ENCODE assay signal across 11 mouse cellular contexts in genomic region chr14:120720464-120721445, GRCm38 (mm10).
A peak's percentile ranks its signal among the peaks of the same experiment; 100 is the strongest.
DNase-seq lines count a peak whose midpoint lies in the region; ATAC-seq and TF ChIP-seq lines count a peak whose summit lies in the region.
"Had no signal": no experiment of that assay in that cellular context is flagged by ENCODE, and none has a peak within 500 bp of the region (broad histone marks: within the 10 kb centered on the region; RNA-seq: fewer than 3 reads in every experiment).

No protein-coding gene starts in this region.

- no peaks in the 10 kb centered on the region for H3K79me2 ChIP-seq in liver, adult 2 months (ENCODE audit: control insufficient read depth, insufficient read depth, low read length)

- no peak overlapping the region for H3K27ac ChIP-seq in liver, adult 2 months (replicated peaks; ENCODE audit: insufficient read depth, low read depth, low read length)
- H3K27ac ChIP-seq in liver, embryonic 11.5 days (ENCODE audit: low read depth, low read length), result no peak overlapping the region
- H3K27ac ChIP-seq in embryonic facial prominence, embryonic 11.5 days (replicated peaks; ENCODE audit: low read depth, low read length), result no peak overlapping the region
- no peak overlapping the region; the same call in 1 of the 2 replicates for H3K27ac ChIP-seq in stomach, embryonic 15.5 days
- H3K27ac ChIP-seq in hindbrain, embryonic 10.5 days, result no peak overlapping the region

- TF ChIP-seq POLR2A in liver, adult 2 months (IDR thresholded peaks at IDR 0.05; ENCODE audit: extremely low read depth, insufficient read depth, low read length), result no peak

- no peak overlapping the region for H3K4me3 ChIP-seq in liver, adult 2 months (ENCODE audit: insufficient read depth, low read depth, low read length)
- no peak overlapping the region for H3K4me3 ChIP-seq in liver, embryonic 11.5 days (ENCODE audit: low read depth, low read length)
- H3K4me3 ChIP-seq in embryonic facial prominence, embryonic 11.5 days (ENCODE audit: low read depth, low read length), result no peak overlapping the region
- H3K4me3 ChIP-seq in stomach, embryonic 15.5 days (replicated peaks), result no peak overlapping the region
- H3K4me3 ChIP-seq in hindbrain, embryonic 10.5 days, result no peak overlapping the region
- H3K4me3 ChIP-seq: megakaryocyte, embryonic 14.5 days had no signal

- peak; percentile 61 for DNase-seq in liver, adult 2 months (ENCODE audit: extremely low read depth, low read depth, low spot score)
- DNase-seq in liver, embryonic 11.5 days (ENCODE audit: low spot score), result no peak
- DNase-seq in embryonic facial prominence, embryonic 11.5 days (ENCODE audit: low spot score), result peak; percentile 42
- DNase-seq in kidney, postnatal 25 days, result peak; percentile 65
- DNase-seq in frontal cortex, postnatal 25 days (ENCODE audit: low spot score in 2 of 2), result no peak
- no peak for DNase-seq in hindbrain, embryonic 10.5 days (ENCODE audit: low spot score)
- DNase-seq: cerebellum, adult 11 months; gastrocnemius, postnatal 36 days had no signal

- no peak overlapping the region for H3K4me2 ChIP-seq in liver, embryonic 11.5 days
- H3K4me2 ChIP-seq in embryonic facial prominence, embryonic 11.5 days (ENCODE audit: low read depth, low read length), result no peak overlapping the region
- 0 out of 2 replicates have a peak overlapping the region, but pooled peaks have one; percentile 6 for H3K4me2 ChIP-seq in stomach, embryonic 15.5 days

- no peaks in the 10 kb centered on the region for H3K27me3 ChIP-seq in liver, adult 2 months (ENCODE audit: control insufficient read depth, insufficient read depth, low read length)
- no peaks in the 10 kb centered on the region for H3K27me3 ChIP-seq in liver, embryonic 11.5 days (replicated peaks; ENCODE audit: control insufficient read depth, insufficient read depth, low read length)
- H3K27me3 ChIP-seq in embryonic facial prominence, embryonic 11.5 days (ENCODE audit: control insufficient read depth, insufficient read depth, low read length), result no peaks in the 10 kb centered on the region
- H3K27me3 ChIP-seq in stomach, embryonic 15.5 days (replicated peaks), result no peaks in the 10 kb centered on the region
- H3K27me3 ChIP-seq in hindbrain, embryonic 10.5 days (ENCODE audit: insufficient read depth, poor library complexity, severe bottlenecking), result no peaks in the 10 kb centered on the region

- no peak overlapping the region for H3K9ac ChIP-seq in liver, adult 2 months (ENCODE audit: low read depth, low read length)
- no peak overlapping the region for H3K9ac ChIP-seq in liver, embryonic 11.5 days (ENCODE audit: low read depth, low read length)
- no peak overlapping the region for H3K9ac ChIP-seq in embryonic facial prominence, embryonic 11.5 days (replicated peaks; ENCODE audit: low read length)
- no peak overlapping the region for H3K9ac ChIP-seq in stomach, embryonic 15.5 days

- no peaks in the 10 kb centered on the region for H3K36me3 ChIP-seq in liver, adult 2 months (ENCODE audit: control insufficient read depth, insufficient read depth, low read length)
- no peaks in the 10 kb centered on the region for H3K36me3 ChIP-seq in liver, embryonic 11.5 days (ENCODE audit: control insufficient read depth, insufficient read depth, low read length)
- H3K36me3 ChIP-seq in embryonic facial prominence, embryonic 11.5 days (replicated peaks; ENCODE audit: control insufficient read depth, insufficient read depth, low read depth, low read length), result no peaks in the 10 kb centered on the region
- H3K36me3 ChIP-seq in stomach, embryonic 15.5 days, result no peaks in the 10 kb centered on the region
- no peaks in the 10 kb centered on the region for H3K36me3 ChIP-seq in hindbrain, embryonic 10.5 days

- WGBS in liver, adult 2 months, result 58% methylated on average over 20 of the region's 20 CpGs
- 62% methylated on average over 20 of the region's 20 CpGs for WGBS in liver, embryonic 11.5 days
- 61% methylated on average over 20 of the region's 20 CpGs for WGBS in embryonic facial prominence, embryonic 11.5 days
- 46% methylated on average over 20 of the region's 20 CpGs for WGBS in stomach, embryonic 15.5 days
- WGBS in hindbrain, embryonic 10.5 days, result 78% methylated on average over 20 of the region's 20 CpGs

- ATAC-seq in liver, embryonic 11.5 days (replicated peaks; ENCODE audit: low FRiP score), result no peak
- no peak; the same call in 1 of the 2 replicates for ATAC-seq in embryonic facial prominence, embryonic 11.5 days (replicated peaks; ENCODE audit: insufficient number of reproducible peaks, low FRiP score, low TSS enrichment, low read depth)
- no peak for ATAC-seq in stomach, embryonic 15.5 days (ENCODE audit: insufficient read depth, low FRiP score, low read depth)
- ATAC-seq: activated CD4-positive, CD25-positive, alpha-beta regulatory T cell, adult 4 months had no signal

- H3K4me1 ChIP-seq in liver, adult 2 months (ENCODE audit: control insufficient read depth, insufficient read depth, low read length), result no peaks in the 10 kb centered on the region
- H3K4me1 ChIP-seq in liver, embryonic 11.5 days (replicated peaks; ENCODE audit: control insufficient read depth, insufficient read depth, low read length), result no peaks in the 10 kb centered on the region
- H3K4me1 ChIP-seq in embryonic facial prominence, embryonic 11.5 days (ENCODE audit: control insufficient read depth, insufficient read depth, low read length), result no peaks in the 10 kb centered on the region
- H3K4me1 ChIP-seq in stomach, embryonic 15.5 days, result no peaks in the 10 kb centered on the region
- H3K4me1 ChIP-seq in hindbrain, embryonic 10.5 days (replicated peaks), result peaks cover 3% of the 10 kb centered on the region; the same call in 1 of the 2 replicates
- H3K4me1 ChIP-seq: megakaryocyte, embryonic 14.5 days had no signal

- TF ChIP-seq CTCF in liver, adult 2 months (IDR thresholded peaks at IDR 0.05; ENCODE audit: low read depth, low read length), result no peak

- H3K9me3 ChIP-seq in liver, embryonic 11.5 days (ENCODE audit: control insufficient read depth, low read length), result no peaks in the 10 kb centered on the region
- no peaks in the 10 kb centered on the region for H3K9me3 ChIP-seq in embryonic facial prominence, embryonic 11.5 days (replicated peaks; ENCODE audit: control insufficient read depth, low read length)
- H3K9me3 ChIP-seq in stomach, embryonic 15.5 days, result no peaks in the 10 kb centered on the region
- no peaks in the 10 kb centered on the region for H3K9me3 ChIP-seq in hindbrain, embryonic 10.5 days

Comparison
In these comparisons a context has a peak if more than half of its experiments do, and no peak if none do; other contexts are left out.
1. DNase-seq: peak in liver, adult 2 months (single experiment), embryonic facial prominence, embryonic 11.5 days (single experiment) and kidney, postnatal 25 days (2 of 2); none in liver, embryonic 11.5 days (single experiment), frontal cortex, postnatal 25 days (0 of 2) and hindbrain, embryonic 10.5 days (single experiment).